Mouse (Mus musculus): ENCODE data around the gene Ifnl3.
"Not testable (repeated sequence)": the region's sequence is repeated elsewhere in the genome, so short reads cannot be mapped to it uniquely, and the experiment has no call there.

- TF ChIP-seq CTCF, EP300 (IDR thresholded peaks at IDR 0.05; ENCODE audit: low read depth): not testable (repeated sequence)
Measured at GRCm38 (mm10) chr7:28510405-28510974, 12.1 kb upstream of the Ifnl3 start, which contains the start of gene Ifnl2.
